Mouse (Mus musculus): ENCODE data around the gene Ppp1r16b. TPM values are rescaled to one million over a fixed set of nuclear protein-coding genes. Genes with fewer than 3 reads are reported as not detected.

The Ppp1r16b gene
- total RNA-seq, 2 experiments from 2014 or later, result 11.3 to 13.4 TPM

DNA sequence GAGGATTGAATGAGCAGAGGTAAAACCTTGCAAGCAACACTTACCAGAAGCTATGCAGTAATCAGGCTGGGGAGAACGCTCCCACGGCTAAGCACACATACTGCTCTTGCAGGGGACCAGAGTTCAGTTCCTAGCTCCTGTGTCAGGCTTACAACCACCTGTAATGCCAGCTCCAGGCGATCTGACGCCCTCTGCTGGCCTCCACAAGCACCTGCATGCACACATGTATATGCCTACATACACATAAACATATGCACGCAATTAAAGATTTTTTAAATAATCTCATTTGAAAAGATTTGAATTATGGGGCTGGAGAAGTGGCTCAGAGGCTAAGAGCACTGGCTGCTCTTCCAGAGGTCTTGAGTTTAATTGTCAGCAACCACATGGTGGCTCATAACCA lies 77.2 kb downstream of the Ppp1r16b start:
- DNase-seq, result no peak
- intact Hi-C loops (cut with DNase I), result loop anchor here (5.0 kb wide), 2 partner anchors 40 to 55 kb away; no protein-coding TSS in a partner anchor

DNA sequence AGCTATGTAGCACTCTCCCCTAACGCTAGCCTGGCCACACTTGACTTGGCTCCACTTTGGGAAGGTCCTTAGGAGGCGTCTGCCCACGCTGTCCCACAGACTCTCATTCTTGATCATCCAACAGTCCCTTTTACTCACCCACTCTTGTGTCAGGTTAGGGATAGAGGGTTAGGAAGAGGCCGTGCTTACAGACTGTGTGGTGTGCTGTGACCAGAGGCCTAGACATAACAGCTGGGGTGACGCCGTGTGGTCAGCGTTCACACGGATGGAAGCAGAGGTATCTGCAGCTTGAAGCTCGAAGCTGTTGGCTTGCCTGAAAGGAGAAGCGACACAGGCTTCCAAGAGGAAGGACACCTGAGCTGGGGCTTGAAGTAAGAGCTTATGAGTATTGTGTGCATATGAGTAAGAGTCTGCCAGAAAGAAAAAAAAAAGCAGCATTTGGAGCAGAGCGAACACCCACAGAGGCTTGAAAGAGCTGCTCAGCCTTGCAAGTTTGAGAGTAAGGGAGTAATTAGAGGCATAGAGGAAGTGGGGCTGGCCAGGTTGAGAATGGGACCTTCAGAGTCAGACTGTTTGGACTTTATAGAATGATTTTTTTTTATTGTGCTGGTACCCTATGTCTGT lies 78.4 kb downstream of the Ppp1r16b start:
- DNase-seq, result no peak
- intact Hi-C loops (cut with DNase I), result loop anchor here (2.0 to 5.0 kb wide), 3 partner anchors 41 to 75 kb away; no protein-coding TSS in a partner anchor

DNA sequence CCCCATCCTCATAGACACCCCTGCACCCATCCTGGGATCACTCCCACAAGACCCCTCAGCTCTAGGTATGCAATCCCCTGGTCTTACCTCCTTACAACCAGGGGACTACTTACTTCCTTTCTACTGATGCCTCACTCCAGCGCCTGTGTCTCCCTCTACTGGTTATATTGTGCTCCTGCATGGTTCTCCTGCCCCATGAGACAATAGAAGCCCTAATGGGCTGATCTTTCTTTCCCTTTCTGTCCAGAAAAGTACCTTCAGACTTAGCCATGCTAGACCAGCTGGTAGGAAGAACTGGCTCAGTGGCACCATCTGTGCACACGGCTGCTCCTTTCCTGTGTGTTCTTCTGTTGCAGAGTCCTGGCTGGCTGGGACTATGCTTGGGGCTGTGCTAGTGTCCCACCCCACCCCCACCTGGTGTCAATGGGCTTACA lies 79.9 kb downstream of the Ppp1r16b start:
- DNase-seq, result no peak
- intact Hi-C loops (cut with DNase I), result loop anchor here (1.0 to 5.0 kb wide), 3 partner anchors 76 to 193 kb away; no protein-coding TSS in a partner anchor

DNA sequence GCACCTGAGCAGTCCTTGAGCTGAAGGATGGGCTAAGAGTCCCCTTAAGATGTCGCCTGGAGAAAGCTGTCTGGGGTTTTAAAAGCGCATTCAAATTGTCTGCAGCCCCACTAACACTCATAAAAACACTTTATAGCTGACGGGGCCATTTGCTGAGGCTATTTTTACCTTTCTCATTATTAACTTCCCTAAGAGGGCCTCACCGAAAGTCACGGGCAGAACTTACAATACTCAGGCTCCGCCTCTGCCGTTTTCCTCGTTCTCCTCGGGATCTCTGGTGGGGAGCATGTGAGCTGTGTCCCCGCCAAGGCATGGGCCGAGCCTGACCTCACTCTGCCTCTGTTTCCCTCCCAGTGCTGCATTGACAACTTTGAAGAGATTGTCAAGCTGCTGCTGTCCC lies 81.0 kb downstream of the Ppp1r16b start:
- intact Hi-C loops (cut with DNase I), result loop anchor here (5.0 kb wide), 1 partner anchor 194 kb away; no protein-coding TSS in a partner anchor
- DNase-seq, result no peak

DNA sequence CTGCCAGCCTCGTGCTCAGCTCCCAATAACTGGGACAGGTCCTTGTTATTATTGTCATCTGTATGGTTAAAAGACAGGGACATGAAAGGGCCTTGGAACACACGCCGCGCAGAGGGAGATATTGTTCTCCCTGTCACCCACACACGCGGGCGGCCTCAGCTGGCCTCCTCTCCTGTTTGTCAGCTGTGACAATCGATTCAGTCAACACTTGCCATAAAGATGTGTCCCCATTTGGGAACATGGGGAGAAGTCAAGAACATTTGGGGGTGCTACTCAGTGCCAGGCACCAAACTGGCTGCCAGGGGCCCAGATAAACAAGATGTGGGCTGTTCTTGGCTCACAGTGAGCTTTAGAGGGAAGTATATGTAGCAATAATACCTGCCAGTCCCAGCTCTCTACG lies 84.2 kb downstream of the Ppp1r16b start:
- intact Hi-C loops (cut with DNase I), result loop anchor here (5.0 kb wide), 1 partner anchor 197 kb away; no protein-coding TSS in a partner anchor
- no peak for DNase-seq

DNA sequence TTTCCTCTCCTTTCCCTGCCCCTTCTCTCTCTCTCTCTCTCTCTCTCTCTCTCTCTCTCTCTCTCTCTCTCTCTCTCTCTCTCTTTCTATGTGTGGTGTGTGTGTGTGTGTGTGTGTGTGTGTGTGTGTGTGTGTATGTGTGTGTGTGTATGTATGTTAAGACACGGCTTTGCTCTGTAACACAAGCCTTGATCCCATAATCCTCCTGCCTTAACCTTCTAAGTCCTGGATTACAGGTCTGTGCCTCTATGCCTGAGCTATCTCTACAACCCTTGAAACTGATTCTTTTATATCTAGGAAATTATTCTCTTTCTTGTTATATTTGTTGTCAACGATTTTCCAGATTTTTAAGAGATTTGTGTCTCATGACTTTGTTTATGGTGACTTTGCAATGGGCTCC lies 95.0 kb downstream of the Ppp1r16b start:
- intact Hi-C loops (cut with DNase I), result no loop called here

DNA sequence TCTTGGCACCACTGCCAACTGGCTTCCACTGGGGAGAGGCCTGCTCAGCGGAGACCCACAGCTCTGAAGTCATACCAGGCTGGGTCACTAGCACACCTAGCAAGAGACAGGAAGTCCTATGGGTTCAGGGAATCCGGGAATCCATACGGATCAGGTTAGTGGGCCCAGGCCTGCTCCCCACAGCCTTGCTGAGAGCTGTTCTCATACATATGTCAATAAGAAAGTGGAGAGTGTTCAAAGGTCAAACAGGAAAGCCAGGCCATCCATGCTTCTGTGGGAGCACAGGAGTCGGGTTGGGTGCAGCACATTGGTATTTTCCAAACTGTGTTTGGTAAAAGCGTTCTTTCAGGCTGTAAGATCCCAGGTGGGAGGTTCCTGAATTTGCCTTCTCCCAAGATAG lies 97.1 kb downstream of the Ppp1r16b start:
- intact Hi-C loops (cut with DNase I), result no loop called here
- DNase-seq, result no peak

More for the DNA sequence above, 95.0 kb downstream of the Ppp1r16b start:
- DNase-seq, result no peak

DNA sequence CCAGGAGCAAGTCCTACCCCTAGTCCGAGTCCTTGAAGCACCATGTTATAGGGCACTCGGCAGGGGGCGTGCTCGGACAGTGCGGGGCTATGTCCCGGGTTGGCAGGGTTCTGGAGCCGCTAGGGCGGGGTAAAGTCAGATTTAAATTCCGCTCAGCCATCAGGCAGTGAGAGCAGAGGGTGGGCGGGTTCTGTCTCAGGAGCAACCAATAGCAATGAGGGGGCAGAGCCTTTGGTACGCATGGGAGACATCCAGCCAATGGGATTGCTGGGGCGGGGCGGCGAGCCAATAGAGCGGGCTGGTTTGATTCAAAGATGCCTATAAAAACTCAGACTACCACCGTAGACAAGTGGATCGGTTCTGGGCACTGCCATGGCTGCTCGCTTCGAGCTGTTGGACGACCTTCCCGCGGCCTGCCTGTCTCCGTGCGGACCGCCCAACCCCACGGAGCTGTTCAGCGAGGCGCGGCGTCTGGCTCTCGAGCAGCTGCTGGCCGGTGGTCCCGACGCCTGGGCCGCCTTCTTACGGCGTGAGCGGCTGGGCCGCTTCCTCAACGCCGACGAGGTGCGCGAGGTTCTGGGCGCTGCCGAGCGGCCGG lies 102.6 kb downstream of the Ppp1r16b start, which contains the start of gene Fam83d:
Gene Fam83d (plus strand): TSS at position 352 of the 598 bp plus-strand sequence.
- peak; percentile 91 for DNase-seq
- intact Hi-C loops (cut with DNase I), result loop anchor here (2.0 kb wide), 1 partner anchor 85 kb away; no protein-coding TSS in a partner anchor

DNA sequence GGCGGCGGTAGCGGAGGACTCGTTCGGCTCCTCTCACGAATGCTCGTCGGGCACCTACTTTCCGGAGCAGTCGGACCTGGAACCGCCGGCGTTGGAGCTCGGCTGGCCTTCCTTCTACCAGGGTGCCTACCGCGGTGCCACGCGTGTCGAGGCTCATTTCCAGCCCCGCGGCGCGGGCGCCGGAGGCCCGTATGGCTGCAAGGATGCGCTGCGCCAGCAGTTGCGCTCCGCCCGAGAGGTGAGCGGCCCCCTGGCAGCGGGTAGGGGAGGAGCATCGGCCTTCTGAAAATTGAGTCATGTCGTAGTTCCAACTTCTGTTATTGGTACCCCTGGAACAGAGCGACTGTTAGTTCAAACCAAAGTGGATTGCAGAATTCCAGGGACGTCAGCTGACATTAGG lies 103.2 kb downstream of the Ppp1r16b start:
- DNase-seq, result no peak
- intact Hi-C loops (cut with DNase I), result no loop called here

DNA sequence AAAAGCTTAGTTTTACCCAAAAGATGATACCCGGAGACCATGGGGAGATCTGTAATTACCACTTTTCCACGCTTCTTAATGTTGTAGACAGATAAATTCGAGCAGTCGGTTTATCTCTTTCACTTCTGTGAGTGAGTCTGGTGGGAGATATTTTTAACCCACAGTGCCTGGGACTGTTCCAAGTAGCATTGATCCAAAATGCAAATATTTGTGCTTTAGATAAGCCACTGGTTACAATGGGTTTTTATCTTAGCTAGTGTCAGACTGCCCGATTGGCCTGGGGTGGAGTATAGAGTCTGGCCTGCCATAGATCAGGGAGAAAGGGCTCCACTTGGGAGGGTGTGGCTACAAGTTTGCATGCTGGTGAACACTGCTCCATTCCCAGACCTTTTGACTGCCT lies 103.6 kb downstream of the Ppp1r16b start:
- no peak for DNase-seq
- intact Hi-C loops (cut with DNase I), result no loop called here

DNA sequence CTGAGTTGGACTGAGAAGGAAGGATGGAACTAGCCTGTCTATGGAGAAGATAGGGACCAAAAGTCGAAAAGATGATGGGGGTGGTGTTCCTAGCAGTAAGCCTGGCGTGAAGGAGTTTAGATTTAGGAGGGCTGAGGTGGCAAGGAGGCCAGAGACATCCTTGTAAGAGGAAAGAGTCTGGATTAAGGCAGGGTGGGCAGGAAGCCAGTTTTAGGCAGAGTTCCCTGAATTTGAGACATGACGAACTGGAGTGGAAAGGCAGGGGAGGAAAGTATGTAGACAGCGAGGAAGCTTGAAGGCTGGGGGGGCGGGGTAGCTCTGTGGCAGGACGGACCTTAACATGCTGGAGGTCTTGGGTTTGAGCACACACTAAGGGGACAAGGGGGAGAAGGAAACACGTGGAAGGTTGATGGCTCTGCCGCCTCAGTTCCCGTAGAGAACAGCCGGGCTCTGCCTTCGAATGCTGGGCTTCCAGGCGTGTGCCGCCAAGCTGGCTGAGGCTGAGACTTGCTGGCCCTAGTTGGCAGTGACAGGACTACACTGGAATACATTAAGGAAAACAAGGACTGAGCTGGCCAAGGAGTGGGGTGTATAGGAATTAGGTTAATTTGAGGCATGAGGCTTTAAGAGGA lies 105.0 kb downstream of the Ppp1r16b start:
- intact Hi-C loops (cut with DNase I), result loop anchor here (2.0 kb wide), 1 partner anchor 21 kb away; no protein-coding TSS in a partner anchor

DNA sequence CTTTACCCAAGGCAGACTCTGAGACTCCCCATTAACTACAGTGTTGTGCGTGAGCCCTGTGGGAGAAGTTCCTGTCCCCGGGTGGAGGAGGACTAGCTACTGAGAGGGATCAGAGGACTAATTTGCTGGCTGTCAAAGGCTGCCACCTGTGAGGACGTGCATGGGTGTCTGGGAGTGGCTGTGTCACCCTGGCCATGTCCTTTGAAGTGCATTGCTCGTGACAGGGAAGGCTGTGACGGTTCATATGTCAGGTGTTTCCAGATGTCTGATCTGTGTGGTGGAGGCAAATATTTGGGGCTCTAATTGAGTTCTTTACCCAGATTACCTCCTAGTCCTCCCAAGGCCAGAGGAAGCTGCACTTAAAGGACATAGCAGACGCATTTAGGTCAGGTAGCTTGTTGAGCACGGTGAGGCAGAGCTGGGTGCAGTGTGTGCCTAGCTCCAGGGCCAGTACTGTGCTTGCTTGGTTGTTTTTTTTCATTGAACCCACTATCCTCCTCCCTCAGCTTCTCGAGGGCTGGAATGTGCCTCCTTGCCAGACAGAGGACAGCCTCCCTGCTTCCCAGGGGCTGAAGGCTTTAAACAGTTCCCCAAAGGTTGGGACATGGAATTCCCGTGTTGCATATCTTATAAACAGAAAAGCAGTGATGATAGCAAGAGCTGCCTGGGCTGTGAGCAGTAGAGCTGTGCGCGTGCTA lies 106.0 kb downstream of the Ppp1r16b start:
- intact Hi-C loops (cut with DNase I), result loop anchor here (2.0 kb wide), 1 partner anchor 20 kb away; no protein-coding TSS in a partner anchor
- DNase-seq, result no peak

More for the DNA sequence above, 105.0 kb downstream of the Ppp1r16b start:
- no peak for DNase-seq

DNA sequence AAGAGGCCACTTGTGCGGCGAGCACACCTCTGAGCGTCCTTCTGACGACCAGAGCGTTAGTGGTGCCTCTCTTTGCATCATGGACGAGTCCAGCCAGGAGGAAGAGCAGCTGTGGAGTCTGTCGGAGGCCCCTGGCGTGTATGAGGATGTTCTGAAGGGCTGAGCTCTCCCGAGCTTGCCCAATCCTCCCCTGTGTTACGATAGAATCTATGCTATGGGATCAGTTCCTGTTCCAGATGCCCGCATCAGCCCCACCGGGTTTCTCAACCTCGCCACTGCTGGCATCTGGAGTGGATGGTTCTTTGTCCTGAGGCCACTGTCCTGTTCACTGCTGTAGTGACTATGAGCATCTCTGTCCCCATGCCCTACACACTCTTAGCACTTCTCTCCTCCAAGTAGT lies 107.6 kb downstream of the Ppp1r16b start:
- DNase-seq, result no peak
- intact Hi-C loops (cut with DNase I), result no loop called here

DNA sequence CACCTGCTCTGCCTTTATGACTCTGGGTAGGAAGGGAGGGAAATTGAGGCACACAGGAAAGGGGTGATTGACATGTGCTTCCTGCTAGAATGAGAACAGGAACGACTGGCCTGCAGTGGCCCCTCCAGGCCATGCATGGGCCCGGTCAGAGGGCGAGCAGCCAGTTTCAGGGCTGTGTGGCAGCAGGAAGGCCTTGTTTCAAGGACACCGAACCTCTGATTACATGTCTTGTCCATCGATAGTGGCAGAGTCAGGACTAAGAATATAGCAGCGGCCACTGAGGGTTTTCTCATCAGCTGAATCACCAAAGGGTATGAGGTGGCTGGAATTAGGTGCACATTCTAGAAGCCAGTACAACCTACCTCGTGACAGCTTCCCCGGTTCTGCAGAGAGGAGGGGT lies 109.7 kb downstream of the Ppp1r16b start:
- DNase-seq, result no peak
- intact Hi-C loops (cut with DNase I), result no loop called here

DNA sequence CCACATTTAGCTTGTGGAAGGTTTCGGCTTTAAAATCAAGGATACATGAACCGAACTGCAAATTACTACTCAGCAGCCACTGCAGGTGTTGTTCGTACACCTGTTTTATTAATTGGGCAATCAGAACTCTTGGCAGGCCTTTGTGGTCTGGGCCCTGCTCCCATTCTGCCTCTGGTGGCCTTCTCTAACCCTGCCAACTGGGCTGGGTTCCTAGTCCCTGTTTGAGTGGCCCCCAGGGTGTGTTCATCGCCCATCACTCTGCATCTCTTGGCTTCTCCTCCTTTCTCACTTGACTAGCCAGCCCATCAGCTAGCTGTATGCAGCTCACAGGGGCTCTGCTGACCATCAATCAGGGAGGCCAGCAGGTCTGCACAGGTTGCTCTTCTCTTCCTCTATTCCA lies 111.5 kb downstream of the Ppp1r16b start:
- DNase-seq, result no peak
- intact Hi-C loops (cut with DNase I), result no loop called here

DNA sequence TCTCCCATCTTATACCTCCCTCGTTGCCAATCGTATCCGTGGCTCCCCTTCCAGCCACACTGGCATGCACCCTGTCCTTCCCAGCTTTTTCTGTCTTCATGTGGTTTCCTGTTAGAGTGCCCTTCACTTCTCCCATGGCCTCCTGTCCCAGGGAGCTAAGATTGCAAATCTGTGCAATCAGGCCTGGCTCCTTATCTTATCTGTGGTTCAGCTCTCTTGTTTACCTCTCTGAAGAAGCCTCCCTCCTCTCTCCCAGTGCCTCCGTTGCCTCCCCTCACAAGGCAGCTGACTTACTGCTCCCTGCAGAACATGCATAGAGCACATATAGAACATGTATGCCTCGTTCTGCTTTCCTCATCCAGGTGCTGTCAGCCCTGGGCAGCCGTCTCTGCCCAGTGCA lies 112.3 kb downstream of the Ppp1r16b start:
- intact Hi-C loops (cut with DNase I), result no loop called here
- no peak for DNase-seq

DNA sequence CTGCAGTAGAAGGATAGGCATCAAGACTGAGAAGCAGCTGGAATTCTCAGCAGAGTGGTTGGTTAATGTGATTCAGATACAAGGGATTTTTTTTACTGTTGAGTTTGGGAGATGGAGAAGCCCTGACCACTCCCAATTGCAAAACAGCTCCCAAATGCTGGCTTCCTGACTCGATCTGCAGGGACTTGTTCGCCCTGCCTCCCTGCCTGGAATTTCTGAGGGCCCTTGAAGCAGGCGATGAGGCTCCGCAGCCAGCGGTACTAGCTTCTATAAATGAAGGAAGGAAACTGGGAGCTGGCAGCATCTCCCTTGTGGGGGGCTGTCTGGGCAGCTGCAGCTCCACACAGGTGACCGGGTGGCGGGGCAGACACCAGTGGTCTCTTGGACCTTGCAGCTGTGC lies 113.2 kb downstream of the Ppp1r16b start:
- intact Hi-C loops (cut with DNase I), result no loop called here
- no peak for DNase-seq

DNA sequence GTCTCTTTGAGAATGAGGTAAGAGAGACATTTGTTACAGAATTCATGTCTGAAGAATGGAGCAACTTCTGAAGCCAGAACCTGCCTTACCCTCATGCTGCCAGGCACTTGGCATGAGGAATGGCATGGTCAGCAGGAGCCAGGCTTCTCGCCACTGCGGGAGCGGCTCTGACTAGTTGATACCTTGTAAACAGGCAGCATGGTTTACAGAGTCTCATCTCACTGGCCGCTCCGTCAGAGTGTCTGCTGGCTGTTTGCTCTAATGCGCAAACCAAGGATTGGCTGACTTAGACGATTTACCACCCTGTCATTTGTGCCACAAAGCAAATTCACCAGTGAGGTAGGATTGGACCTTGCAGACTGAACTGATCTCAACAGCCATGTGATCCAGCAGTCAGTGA lies 115.9 kb downstream of the Ppp1r16b start:
- no peak for DNase-seq
- intact Hi-C loops (cut with DNase I), result no loop called here

DNA sequence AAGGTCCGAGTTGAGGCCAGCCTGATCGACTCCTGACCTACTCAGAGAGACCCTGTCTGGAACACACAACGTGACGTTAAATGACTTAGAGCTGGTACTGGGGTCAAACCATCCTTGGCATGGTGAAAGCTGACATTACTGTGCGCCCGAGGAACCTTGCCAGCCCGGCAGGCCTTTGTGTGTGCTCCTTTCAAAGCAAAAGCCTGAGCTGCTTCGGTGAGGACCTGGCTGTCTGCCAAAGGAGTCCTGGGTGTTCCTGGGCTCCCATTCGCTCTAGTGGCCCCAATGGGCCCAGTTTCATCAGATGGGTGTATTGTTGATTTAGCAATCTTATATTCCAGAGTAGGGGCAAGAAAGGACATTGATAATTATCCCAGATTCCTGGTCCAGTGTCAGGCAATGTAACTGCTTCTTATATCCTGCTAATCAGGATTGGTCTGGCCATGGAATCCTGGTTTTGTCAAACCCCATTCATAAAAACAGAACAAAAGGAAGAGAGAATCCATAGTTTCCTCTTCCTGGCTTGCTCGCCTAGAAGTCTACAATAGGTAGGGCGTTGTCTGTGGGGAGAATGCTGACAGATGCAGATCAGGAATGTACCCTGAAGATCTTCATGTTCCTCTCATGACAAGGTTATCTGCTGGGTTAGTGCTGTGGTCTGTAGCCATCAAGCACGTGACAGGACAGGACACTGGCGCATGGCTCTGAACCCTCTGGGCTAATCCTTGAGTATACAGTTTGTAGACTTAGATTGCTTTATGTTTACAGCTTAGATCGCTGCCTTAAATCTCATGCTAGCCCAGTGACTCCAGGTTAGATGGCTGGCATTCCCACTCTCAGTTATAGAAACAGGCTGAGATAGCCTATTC lies 122.0 kb downstream of the Ppp1r16b start:
- intact Hi-C loops (cut with DNase I), result no loop called here
- DNase-seq, result no peak

DNA sequence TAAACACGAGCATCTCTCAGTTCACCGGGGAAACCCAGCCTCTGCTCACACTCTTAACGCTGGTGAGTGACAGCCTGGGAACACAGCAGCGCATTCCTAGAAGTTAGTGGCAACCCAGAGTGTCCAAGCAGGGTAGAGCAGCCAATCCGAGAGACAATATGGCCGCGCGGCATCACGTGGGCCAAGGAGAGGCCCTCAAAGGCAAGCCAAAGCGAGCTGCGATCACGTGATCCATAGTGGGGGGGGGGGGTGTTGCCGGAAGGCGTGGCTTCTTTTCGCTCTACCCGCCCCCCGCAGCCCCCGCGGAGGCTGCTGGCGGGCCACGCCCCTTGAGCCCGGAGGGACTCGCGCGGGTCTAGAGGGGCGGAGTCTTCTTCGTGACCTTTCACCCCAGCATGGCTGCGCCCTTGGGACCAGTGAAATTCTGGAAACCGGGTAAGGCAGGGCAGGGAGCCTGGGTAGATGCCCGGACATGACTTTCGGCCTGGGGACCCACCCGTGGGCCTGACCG lies 129.4 kb downstream of the Ppp1r16b start, which contains the start of gene Dhx35:
Gene Dhx35 (plus strand): TSS at position 314 of the 511 bp plus-strand sequence.
- intact Hi-C loops (cut with DNase I), result no loop called here
- DNase-seq, result peak; percentile 87 to 91

Data from heart, postnatal 36 days (tissue).